Mouse (Mus musculus) liver, postnatal 0 days (tissue): ENCODE results near the gene Kcnh6. TPM values are rescaled to one million over a fixed set of nuclear protein-coding genes. Genes with fewer than 3 reads are reported as not detected.

Experiments
- ATAC-seq: fragments of 200-750 bp; cut with Nextera tagmentation; 2 replicates; pipeline ENCODE4 v1.8.0; 2017; ENCODE audit warnings: mild to moderate bottlenecking, moderate library complexity
- DNase-seq: peaks from one replicate; pipeline ENCODE4 v3.0.0-alpha.2; 2016
- H3K27ac ChIP-seq: fragments of 300-500 bp; sonication (generic); 2 replicates; pipeline ENCODE4 v1.5.1; 2014; ENCODE audit warnings: antibody characterized with exemption, moderate library complexity, mild to moderate bottlenecking, low read depth
- H3K27me3 ChIP-seq: fragments of 300-500 bp; sonication (generic); 2 replicates; pipeline ENCODE4 v1.6.1; 2014; ENCODE audit warnings: low read length, control low read depth, mixed read lengths; ENCODE audit not compliant: insufficient read depth
- H3K36me3 ChIP-seq: fragments of 300-500 bp; sonication (generic); replicated peaks from 2 replicates; pipeline ENCODE4 v1.6.1; 2014; ENCODE audit warnings: mild to moderate bottlenecking, control low read depth, low read length, moderate library complexity, mixed read lengths; ENCODE audit not compliant: insufficient read depth
- H3K4me1 ChIP-seq: fragments of 300-500 bp; sonication (generic); 2 replicates; pipeline ENCODE4 v1.6.1; 2014; ENCODE audit warnings: antibody characterized with exemption, mild to moderate bottlenecking, control low read depth; ENCODE audit not compliant: insufficient read depth
- H3K4me2 ChIP-seq: fragments of 300-500 bp; sonication (generic); 2 replicates; pipeline ENCODE4 v1.6.1; 2014; ENCODE audit warnings: low read depth, mild to moderate bottlenecking, low read length, moderate library complexity, mixed read lengths
- H3K4me3 ChIP-seq: fragments of 300-500 bp; sonication (generic); 2 replicates; pipeline ENCODE4 v1.5.1; 2014; ENCODE audit warnings: low read depth, low read length
- H3K9ac ChIP-seq: fragments of 300-500 bp; sonication (generic); replicated peaks from 2 replicates; pipeline ENCODE4 v1.6.1; 2014; ENCODE audit warnings: mild to moderate bottlenecking, moderate library complexity
- H3K9me3 ChIP-seq: fragments of 300-500 bp; sonication (generic); 2 replicates; pipeline ENCODE4 v1.6.1; 2016; ENCODE audit warnings: mild to moderate bottlenecking, control low read depth, low read length, mixed read lengths
- CTCF ChIP-seq: sonication (generic); IDR thresholded peaks from 2 replicates; pipeline ENCODE4 v1.5.1; 2016; ENCODE audit warnings: antibody characterized with exemption, low read depth
- EP300 ChIP-seq: IDR thresholded peaks from 2 replicates; pipeline ENCODE4 v1.6.1; 2016; ENCODE audit warnings: antibody characterized with exemption, low read depth, mild to moderate bottlenecking
- WGBS: fragments of 180-500 bp; shearing (Covaris S2); extraction: QIAGEN DNeasy Blood & Tissue Kit; methylation state at CpG from one replicate; pipeline ENCODE4 v1.1.7; 2014; ENCODE audit not compliant: insufficient replicate concordance; 5-methylcytosine and 5-hydroxymethylcytosine counted together
- polyA plus RNA-seq: library from polyadenylated mRNA; unstranded; fragments of >200 nt; fragmentation: Nextera tagmentation; extraction: Ambion mirVana; gene quantifications from 2 replicates; pipeline ENCODE4 v1.2.1, GENCODE M21; 2015

Kcnh6 gene
- polyA plus RNA-seq, 1 experiment from 2014 or later, result not detected

GRCm38 (mm10) chr11:105984452-105984851 is 23.5 kb upstream of the Kcnh6 start:
- no peak overlapping the region for H3K9ac ChIP-seq
- no peak overlapping the region for H3K4me3 ChIP-seq
- peaks cover 29% of the 10 kb centered on the region; the same call in 1 of the 2 replicates for H3K27me3 ChIP-seq
- H3K9me3 ChIP-seq, result no peaks in the 10 kb centered on the region
- H3K4me1 ChIP-seq, result no peaks in the 10 kb centered on the region
- no peaks in the 10 kb centered on the region for H3K36me3 ChIP-seq
- no peak overlapping the region for H3K4me2 ChIP-seq
- H3K27ac ChIP-seq, result no peak overlapping the region
- 71% methylated on average over 4 of the region's 4 CpGs for WGBS
- no peak for DNase-seq
- ATAC-seq, result no peak
- no peak for TF ChIP-seq EP300
- TF ChIP-seq CTCF, result no peak

DNA sequence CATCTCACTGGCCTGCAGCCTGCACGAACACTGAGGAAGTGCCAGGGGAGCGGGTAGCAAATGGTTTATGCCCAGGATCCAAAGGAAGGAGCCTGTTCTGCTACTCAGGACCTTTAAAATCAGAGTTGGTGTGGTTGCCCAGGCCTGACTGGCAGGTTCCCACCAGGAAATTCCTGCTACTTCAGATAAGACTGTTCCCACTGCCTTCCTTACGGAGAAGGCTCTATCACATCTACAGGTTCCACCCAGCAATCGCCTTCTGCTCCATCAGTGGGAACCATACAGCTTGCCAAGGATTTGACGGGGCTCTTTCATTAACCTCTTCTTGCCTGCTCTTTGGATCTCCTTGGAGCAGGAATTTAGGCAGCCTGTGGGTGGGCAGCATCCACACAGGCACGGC is 20.5 kb upstream of the Kcnh6 start:
- WGBS, result 56% methylated on average over 6 of the region's 6 CpGs
- Histone ChIP-seq H3K9me3 (no peaks in the 10 kb centered on the region), H3K36me3 (no peaks in the 10 kb centered on the region), H3K4me1 (no peaks in the 10 kb centered on the region), H3K4me3 (no peak overlapping the region), H3K27ac (no peak overlapping the region), H3K9ac (no peak overlapping the region), H3K27me3 (peaks cover 14% of the 10 kb centered on the region; the same call in 1 of the 2 replicates), H3K4me2 (no peak overlapping the region)
- TF ChIP-seq EP300, result no peak
- no peak for TF ChIP-seq CTCF
- ATAC-seq (no peak), DNase-seq (no peak)

DNA sequence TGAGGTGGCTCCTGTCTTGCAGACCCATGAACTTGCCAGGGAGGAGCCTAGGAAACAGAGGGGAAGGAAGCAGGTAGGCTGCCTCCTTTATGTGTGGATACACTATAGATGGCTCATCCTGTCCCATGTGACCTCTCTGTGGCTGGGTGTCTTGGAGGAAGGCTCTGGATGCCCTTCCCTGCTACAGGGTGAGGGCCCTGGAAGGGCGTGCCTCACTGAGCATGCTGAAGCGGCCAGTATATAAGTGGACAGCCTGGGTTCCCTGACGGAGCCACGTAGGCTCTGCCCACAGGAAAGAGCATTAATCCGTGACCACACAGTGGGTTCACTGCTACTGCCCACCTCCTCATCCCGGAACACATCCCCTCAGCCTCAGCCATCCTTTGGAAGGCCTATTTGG is 18.5 kb upstream of the Kcnh6 start:
- Histone ChIP-seq H3K4me3 (no peak overlapping the region), H3K27ac (no peak overlapping the region), H3K4me2 (no peak overlapping the region), H3K36me3 (no peaks in the 10 kb centered on the region), H3K4me1 (no peaks in the 10 kb centered on the region), H3K27me3 (peaks cover 15% of the 10 kb centered on the region; the same call in 1 of the 2 replicates), H3K9ac (no peak overlapping the region), H3K9me3 (no peaks in the 10 kb centered on the region)
- ATAC-seq (no peak), DNase-seq (no peak)
- WGBS, result 62% methylated on average over 6 of the region's 6 CpGs
- TF ChIP-seq CTCF (no peak), EP300 (no peak)

DNA sequence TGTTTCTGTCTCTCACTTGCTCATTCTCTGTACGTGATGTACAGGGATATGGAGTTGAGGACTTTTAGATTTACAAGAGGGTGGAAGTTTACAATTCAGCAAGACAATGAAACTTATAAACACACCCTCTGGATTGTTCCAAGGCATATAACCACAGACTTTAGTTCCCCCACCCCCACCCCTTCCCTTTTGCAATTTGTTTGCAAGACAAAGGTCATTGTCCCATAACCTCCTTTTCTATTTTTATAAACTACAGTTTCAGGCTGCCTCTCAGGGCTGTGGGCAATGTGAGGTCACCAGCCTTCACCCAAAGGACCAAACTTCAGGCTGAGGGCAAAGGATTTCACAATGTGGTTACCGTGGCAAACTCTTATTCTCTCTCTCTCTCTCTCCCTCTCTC is 17.7 kb upstream of the Kcnh6 start:
- no peak for TF ChIP-seq CTCF
- TF ChIP-seq EP300, result no peak
- peaks cover 20% of the 10 kb centered on the region; the same call in 1 of the 2 replicates for H3K27me3 ChIP-seq
- no peaks in the 10 kb centered on the region for H3K36me3 ChIP-seq
- no peak overlapping the region for H3K4me3 ChIP-seq
- H3K27ac ChIP-seq, result no peak overlapping the region
- 20% methylated on average over 2 of the region's 2 CpGs for WGBS
- H3K4me1 ChIP-seq, result no peaks in the 10 kb centered on the region
- DNase-seq (peak; percentile 31), ATAC-seq (peak; percentile 89)
- H3K4me2 ChIP-seq, result no peak overlapping the region
- no peak overlapping the region for H3K9ac ChIP-seq
- no peaks in the 10 kb centered on the region for H3K9me3 ChIP-seq

- WGBS, result 76% methylated on average over 3 of the region's 3 CpGs
- ATAC-seq, result no peak
These were observed 13.5 kb upstream of the Kcnh6 start, which contains the start of gene Ace3 for GRCm38 (mm10) chr11:105994375-105994774. Gene Ace3, plus strand, starts transcription at chr11:105994675.

GRCm38 (mm10) chr11:106000062-106000461 is 7.9 kb upstream of the Kcnh6 start:
- peaks cover 79% of the 10 kb centered on the region for H3K27me3 ChIP-seq
- TF ChIP-seq CTCF, result no peak
- TF ChIP-seq EP300, result no peak
- no peak overlapping the region for H3K9ac ChIP-seq
- H3K4me2 ChIP-seq, result no peak overlapping the region
- H3K4me3 ChIP-seq, result no peak overlapping the region
- H3K9me3 ChIP-seq, result no peaks in the 10 kb centered on the region
- no peak overlapping the region for H3K27ac ChIP-seq
- WGBS, result 77% methylated on average over 6 of the region's 6 CpGs
- no peaks in the 10 kb centered on the region for H3K4me1 ChIP-seq
- ATAC-seq (no peak), DNase-seq (no peak)
- H3K36me3 ChIP-seq, result no peaks in the 10 kb centered on the region

More at GRCm38 (mm10) chr11:105994375-105994774, 13.5 kb upstream of the Kcnh6 start, which contains the start of gene Ace3:
- no peak for TF ChIP-seq CTCF
- no peak for TF ChIP-seq EP300
- no peak within 1 kb of the TSS for H3K4me2 ChIP-seq
- peaks cover 39% of the 10 kb centered on the region for H3K27me3 ChIP-seq
- H3K9ac ChIP-seq, result no peak within 1 kb of the TSS
- no peak within 1 kb of the TSS for H3K4me3 ChIP-seq
- no peaks in the 10 kb centered on the region for H3K36me3 ChIP-seq
- no peaks in the 10 kb centered on the region for H3K4me1 ChIP-seq
- H3K27ac ChIP-seq, result no peak within 1 kb of the TSS
- no peak for DNase-seq
- H3K9me3 ChIP-seq, result no peaks in the 10 kb centered on the region
